Mouse (Mus musculus) forebrain, embryonic 11.5 days (tissue): Measurements from ENCODE around the gene Slc5a11. TPM values are rescaled to one million over a fixed set of nuclear protein-coding genes. Genes with fewer than 3 reads are reported as not detected.

Experiments used
- ATAC-seq: fragments of 200-750 bp; cut with Nextera tagmentation; replicated peaks from 2 replicates; pipeline ENCODE4 v1.8.0; 2017; ENCODE audit warnings: moderate TSS enrichment; ENCODE audit not compliant: low FRiP score
- DNase-seq: peaks from one replicate; pipeline ENCODE4 v3.0.0-alpha.2; 2017; ENCODE audit warnings: low spot score
- H3K27ac ChIP-seq: fragments of 300-500 bp; sonication (generic); 2 replicates; pipeline ENCODE4 v1.5.1; 2014; ENCODE audit warnings: low read depth, low read length
- H3K27me3 ChIP-seq: fragments of 300-500 bp; sonication (generic); 2 replicates; pipeline ENCODE4 v1.6.1; 2014; ENCODE audit warnings: mild to moderate bottlenecking, low read length, mixed read lengths; ENCODE audit not compliant: control insufficient read depth, insufficient read depth
- H3K36me3 ChIP-seq: fragments of 300-500 bp; sonication (generic); 2 replicates; pipeline ENCODE4 v1.6.1; 2014; ENCODE audit warnings: mild to moderate bottlenecking, low read length, moderate library complexity, mixed read lengths; ENCODE audit not compliant: control insufficient read depth, insufficient read depth
- H3K4me1 ChIP-seq: fragments of 300-500 bp; sonication (generic); replicated peaks from 2 replicates; pipeline ENCODE4 v1.6.1; 2014; ENCODE audit warnings: low read length, mixed read lengths; ENCODE audit not compliant: control insufficient read depth, insufficient read depth
- H3K4me2 ChIP-seq: fragments of 300-500 bp; sonication (generic); 2 replicates; pipeline ENCODE4 v1.6.1; 2014; ENCODE audit warnings: low read depth, mild to moderate bottlenecking, low read length, moderate library complexity, mixed read lengths; ENCODE audit not compliant: severe bottlenecking
- H3K4me3 ChIP-seq: fragments of 300-500 bp; sonication (generic); 2 replicates; pipeline ENCODE4 v1.5.1; 2014; ENCODE audit warnings: low read depth, low read length
- H3K9ac ChIP-seq: fragments of 300-500 bp; sonication (generic); 2 replicates; pipeline ENCODE4 v1.6.1; 2014; ENCODE audit warnings: low read length
- H3K9me3 ChIP-seq: fragments of 300-500 bp; sonication (generic); 2 replicates; pipeline ENCODE4 v1.6.1; 2016; ENCODE audit warnings: low read length, mixed read lengths; ENCODE audit not compliant: control insufficient read depth
- WGBS: fragments of 180-500 bp; shearing (Covaris S2); extraction: QIAGEN DNeasy Blood & Tissue Kit; methylation state at CpG from one replicate; pipeline ENCODE4 v1.1.7; 2014; 5-methylcytosine and 5-hydroxymethylcytosine counted together
- polyA plus RNA-seq: library from polyadenylated mRNA; unstranded; fragments of >200 nt; fragmentation: Nextera tagmentation; extraction: Ambion mirVana; gene quantifications from 2 replicates; pipeline ENCODE4 v1.2.1, GENCODE M21; 2014

Gene Slc5a11
- polyA plus RNA-seq, 1 experiment from 2014 or later, result not detected

DNA sequence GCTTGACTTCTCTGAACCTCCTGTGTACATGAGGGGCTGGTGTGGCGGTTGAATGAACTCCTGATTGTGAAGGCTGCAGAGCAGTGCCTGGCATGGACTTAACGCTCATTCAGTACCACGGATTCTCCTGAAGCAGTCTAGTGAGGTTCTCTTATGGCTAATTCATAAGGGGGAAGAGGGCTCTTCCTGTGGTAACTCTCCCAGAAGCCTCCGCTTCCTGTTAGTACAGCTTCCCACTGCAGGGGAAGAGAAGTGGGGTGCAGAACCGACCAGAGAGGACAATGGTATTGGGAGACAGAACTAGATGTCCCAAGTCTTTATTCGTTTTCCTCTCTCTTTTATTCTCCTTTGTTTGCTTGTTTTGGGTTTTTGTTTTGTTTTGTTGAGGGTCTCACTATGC is 25.5 kb downstream of the Slc5a11 start:
- WGBS, result 77% methylated on average over 6 of the region's 6 CpGs
- no peak for ATAC-seq

DNA sequence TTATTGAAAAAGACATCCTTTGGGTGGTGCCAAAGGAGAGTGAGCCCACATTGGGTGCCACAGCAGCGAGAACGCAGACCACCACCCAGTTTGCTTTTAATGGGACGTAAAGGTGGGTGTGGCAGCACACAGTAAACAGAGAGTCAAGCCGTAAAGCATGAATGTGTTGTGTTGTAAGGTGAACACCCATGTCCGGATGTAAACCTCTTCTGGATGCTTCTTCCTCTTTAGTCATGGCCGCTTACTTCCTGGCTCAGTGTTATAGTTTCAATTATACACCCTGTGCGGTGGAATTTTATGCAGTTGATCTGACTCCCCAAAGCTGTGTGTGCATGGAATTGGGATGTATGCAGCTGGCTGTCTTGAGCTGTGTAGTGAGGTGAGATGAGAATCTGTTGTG is 27.7 kb downstream of the Slc5a11 start:
- no peaks in the 10 kb centered on the region for H3K4me1 ChIP-seq
- no peak overlapping the region for H3K4me2 ChIP-seq
- H3K9ac ChIP-seq, result no peak overlapping the region
- no peak overlapping the region for H3K27ac ChIP-seq
- 96% methylated on average over 7 of the region's 7 CpGs for WGBS
- DNase-seq (peak; percentile 26), ATAC-seq (no peak)
- H3K4me3 ChIP-seq, result no peak overlapping the region
- H3K36me3 ChIP-seq, result no peaks in the 10 kb centered on the region
- no peaks in the 10 kb centered on the region for H3K9me3 ChIP-seq
- H3K27me3 ChIP-seq, result no peaks in the 10 kb centered on the region

More for the DNA sequence above, 25.5 kb downstream of the Slc5a11 start:
- Histone ChIP-seq H3K27me3 (no peaks in the 10 kb centered on the region), H3K9me3 (no peaks in the 10 kb centered on the region), H3K36me3 (no peaks in the 10 kb centered on the region), H3K4me3 (no peak overlapping the region), H3K4me2 (no peak overlapping the region), H3K27ac (no peak overlapping the region), H3K4me1 (no peaks in the 10 kb centered on the region), H3K9ac (no peak overlapping the region)
- peak; percentile 38 for DNase-seq

DNA sequence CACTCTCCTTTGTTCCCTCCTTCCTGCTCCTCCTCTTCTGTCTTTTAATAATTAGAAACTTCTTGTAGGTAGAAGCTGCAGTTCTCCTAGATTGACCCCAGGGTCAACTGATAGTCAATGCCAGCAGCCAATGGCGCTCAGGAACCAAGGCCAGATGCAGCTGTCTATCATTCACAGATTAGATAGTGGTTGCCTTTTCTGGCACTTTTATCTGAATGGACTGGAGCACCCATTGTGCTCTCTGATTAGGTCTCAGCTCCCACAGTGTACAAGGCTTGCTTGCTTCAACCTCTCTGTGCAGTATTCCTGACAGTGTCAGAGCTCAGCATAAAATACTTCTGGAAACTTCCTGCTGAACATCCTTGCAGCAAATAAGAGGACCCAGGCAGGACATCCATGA is 30.3 kb downstream of the Slc5a11 start:
- Histone ChIP-seq H3K4me1 (no peaks in the 10 kb centered on the region), H3K4me2 (no peak overlapping the region), H3K27me3 (no peaks in the 10 kb centered on the region), H3K9me3 (no peaks in the 10 kb centered on the region), H3K36me3 (no peaks in the 10 kb centered on the region), H3K27ac (no peak overlapping the region), H3K9ac (no peak overlapping the region), H3K4me3 (no peak overlapping the region)
- no peak for ATAC-seq
- DNase-seq, result no peak
- WGBS, result 88% methylated on average over 1 of the region's 1 CpGs

DNA sequence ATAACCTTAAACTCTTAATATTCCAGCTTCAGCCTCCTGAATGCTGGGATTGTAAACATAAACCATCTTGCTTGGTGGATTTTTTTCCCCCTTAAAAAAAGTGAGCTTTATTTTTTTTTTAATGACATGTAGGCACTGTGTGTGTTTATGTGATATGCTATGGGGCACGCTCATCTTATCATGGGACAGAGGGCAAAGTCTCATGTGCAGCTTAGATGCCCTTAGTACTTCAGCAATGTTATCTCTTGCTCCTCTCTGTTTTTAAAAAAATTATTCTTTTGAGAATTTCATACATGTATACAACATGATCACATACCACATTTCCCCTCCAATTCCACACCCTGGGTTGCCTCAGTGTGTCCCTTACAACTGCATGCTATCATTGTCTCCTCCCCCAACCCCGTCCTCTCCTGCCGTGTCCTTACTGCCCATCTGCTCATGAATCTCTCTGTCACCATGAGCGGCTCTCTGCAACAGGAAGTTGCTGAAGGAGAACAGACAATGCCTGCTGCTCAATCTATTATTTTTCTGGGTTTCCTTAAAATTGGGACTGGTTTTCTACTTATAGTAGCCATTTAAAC is 32.0 kb downstream of the Slc5a11 start:
- DNase-seq (peak; percentile 23), ATAC-seq (no peak)
- no peak overlapping the region for H3K4me2 ChIP-seq
- no peaks in the 10 kb centered on the region for H3K36me3 ChIP-seq
- H3K27ac ChIP-seq, result no peak overlapping the region
- no peaks in the 10 kb centered on the region for H3K9me3 ChIP-seq
- H3K4me1 ChIP-seq, result no peaks in the 10 kb centered on the region
- no peaks in the 10 kb centered on the region for H3K27me3 ChIP-seq
- H3K9ac ChIP-seq, result no peak overlapping the region
- WGBS, result 80% methylated on average over 4 of the region's 4 CpGs
- no peak overlapping the region for H3K4me3 ChIP-seq

DNA sequence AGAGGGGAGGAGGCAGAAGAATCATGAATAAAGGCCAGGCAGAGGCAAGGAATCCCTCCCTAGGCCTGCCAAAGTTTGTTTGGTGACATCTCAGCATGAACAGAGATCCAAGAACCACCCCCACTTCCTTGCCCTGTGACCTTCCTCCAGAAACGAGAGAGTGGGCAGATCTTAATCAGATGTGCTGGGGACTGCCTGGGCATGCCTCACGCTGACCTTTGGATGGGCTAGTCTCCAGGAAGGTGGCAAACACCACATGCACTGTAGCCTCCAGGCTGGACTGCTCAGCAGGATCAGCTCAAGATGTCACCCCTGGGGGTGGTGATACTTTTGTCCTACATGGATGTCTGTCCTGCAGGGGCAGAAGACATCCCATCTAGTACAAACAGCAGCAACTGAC is 33.6 kb downstream of the Slc5a11 start:
- H3K9ac ChIP-seq, result no peak overlapping the region
- no peaks in the 10 kb centered on the region for H3K27me3 ChIP-seq
- H3K4me3 ChIP-seq, result no peak overlapping the region
- WGBS, result 57% methylated on average over 2 of the region's 2 CpGs
- DNase-seq (no peak), ATAC-seq (no peak)
- no peaks in the 10 kb centered on the region for H3K36me3 ChIP-seq
- no peak overlapping the region for H3K27ac ChIP-seq
- H3K4me1 ChIP-seq, result no peaks in the 10 kb centered on the region
- H3K4me2 ChIP-seq, result no peak overlapping the region
- H3K9me3 ChIP-seq, result no peaks in the 10 kb centered on the region

DNA sequence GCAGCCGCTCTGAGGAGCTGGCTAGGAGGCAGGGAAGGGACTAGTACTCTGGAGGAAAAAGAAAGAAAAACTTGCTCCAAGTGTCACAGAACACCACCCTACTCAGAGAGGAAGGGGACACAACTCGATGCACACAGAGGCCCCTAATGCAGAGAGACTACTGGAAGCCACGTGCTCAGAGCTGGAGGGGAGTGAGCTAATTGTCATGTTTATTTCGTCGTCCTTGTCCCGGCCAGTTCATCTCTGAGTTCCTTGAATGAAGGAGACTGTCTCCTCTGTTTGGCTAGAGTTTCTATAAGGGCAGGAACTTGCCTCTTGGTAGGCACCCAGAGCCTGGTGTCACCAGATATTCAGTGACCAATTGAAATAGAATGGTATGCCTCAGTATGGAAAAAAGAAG is 36.8 kb downstream of the Slc5a11 start:
- Histone ChIP-seq H3K4me2 (no peak overlapping the region), H3K27ac (no peak overlapping the region), H3K36me3 (no peaks in the 10 kb centered on the region), H3K27me3 (no peaks in the 10 kb centered on the region), H3K9me3 (no peaks in the 10 kb centered on the region), H3K9ac (no peak overlapping the region), H3K4me3 (no peak overlapping the region), H3K4me1 (no peaks in the 10 kb centered on the region)
- ATAC-seq, result no peak
- 57% methylated on average over 6 of the region's 6 CpGs for WGBS
- DNase-seq, result no peak

DNA sequence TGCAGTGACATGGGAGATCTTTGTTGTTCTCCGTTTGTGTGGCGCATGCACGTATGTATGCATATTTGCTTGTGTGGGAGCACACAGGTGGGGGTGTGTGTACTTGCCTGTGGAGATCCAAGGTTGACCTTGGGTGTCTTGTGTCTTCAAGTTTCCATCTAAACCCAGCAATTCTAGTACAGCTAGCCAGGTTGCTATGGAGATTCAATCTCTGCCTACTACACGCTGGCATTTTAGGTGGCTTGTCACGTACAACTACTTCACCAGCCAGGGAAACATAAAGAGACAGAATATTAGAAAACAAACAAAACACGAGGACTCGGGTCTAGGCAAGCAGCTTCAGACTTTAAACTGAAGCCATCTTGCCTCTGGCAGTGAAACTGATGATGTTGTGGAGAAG is 38.8 kb downstream of the Slc5a11 start:
- H3K4me3 ChIP-seq, result no peak overlapping the region

DNA sequence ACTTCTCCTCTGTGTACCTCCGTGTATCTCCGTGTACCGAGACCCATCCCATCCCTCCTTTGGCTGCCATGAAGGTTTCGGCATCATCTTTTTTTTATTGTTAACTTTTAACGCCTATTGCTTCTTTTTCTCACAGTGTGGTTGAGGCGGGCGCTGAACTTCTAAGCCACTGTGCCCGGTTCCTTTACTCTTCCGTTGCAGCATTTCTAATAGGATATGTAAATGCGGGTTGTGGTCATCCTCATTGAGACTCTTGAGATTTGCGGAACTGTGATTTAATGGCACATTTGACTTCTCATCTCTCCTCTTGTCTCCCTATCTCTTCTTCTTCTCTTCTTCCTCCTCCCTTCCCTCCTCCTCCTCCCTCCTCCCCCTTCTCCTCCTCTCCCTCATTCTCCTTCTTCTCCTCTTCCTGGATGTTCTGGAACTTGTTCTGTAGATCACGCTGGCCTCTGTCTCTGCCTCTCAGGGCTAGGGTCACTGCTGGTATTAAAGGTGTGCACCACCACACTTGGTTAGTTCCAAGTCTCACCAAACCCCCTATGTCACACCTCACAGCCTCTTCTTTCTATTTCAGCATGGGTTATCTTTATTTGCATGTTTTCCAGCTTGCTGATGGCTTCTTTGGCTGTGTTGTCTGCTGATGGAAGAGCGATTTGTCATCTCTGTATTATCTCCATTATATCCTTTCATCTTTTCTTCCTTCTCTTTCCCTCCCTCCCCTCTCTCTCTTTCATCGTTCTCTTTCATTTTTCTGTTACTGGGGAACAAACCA is 39.8 kb downstream of the Slc5a11 start:
- no peaks in the 10 kb centered on the region for H3K4me1 ChIP-seq
- no peaks in the 10 kb centered on the region for H3K36me3 ChIP-seq
- WGBS, result 92% methylated on average over 14 of the region's 14 CpGs
- no peak overlapping the region for H3K4me2 ChIP-seq
- no peak overlapping the region for H3K9ac ChIP-seq
- ATAC-seq, result no peak
- no peaks in the 10 kb centered on the region for H3K27me3 ChIP-seq
- H3K9me3 ChIP-seq, result no peaks in the 10 kb centered on the region
- no peak overlapping the region for H3K4me3 ChIP-seq
- DNase-seq, result no peak
- no peak overlapping the region for H3K27ac ChIP-seq

More for the DNA sequence above, 38.8 kb downstream of the Slc5a11 start:
- Histone ChIP-seq H3K27ac (no peak overlapping the region), H3K27me3 (no peaks in the 10 kb centered on the region), H3K36me3 (no peaks in the 10 kb centered on the region), H3K9ac (no peak overlapping the region), H3K9me3 (no peaks in the 10 kb centered on the region), H3K4me1 (no peaks in the 10 kb centered on the region), H3K4me2 (no peak overlapping the region)
- WGBS, result 90% methylated on average over 7 of the region's 7 CpGs
- no peak for ATAC-seq
- DNase-seq, result no peak

DNA sequence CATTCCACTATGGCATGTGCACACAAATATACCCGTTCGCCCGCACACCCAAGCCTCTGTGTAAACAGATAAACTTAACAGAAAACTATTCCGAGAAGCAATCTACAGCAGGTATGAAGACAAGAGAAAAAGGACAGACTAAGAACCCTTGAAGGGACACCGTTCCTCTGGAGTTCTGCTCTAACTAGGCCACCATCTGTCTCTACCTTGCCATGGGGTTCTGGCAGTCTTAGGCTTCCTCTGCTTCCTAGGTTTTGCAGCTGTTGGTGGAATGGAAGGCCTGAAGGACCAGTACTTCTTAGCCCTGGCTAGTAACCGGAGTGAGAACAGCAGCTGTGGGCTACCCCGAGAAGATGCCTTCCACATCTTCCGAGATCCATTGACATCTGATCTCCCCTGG is 43.5 kb downstream of the Slc5a11 start:
- Histone ChIP-seq H3K27me3 (no peaks in the 10 kb centered on the region), H3K27ac (no peak overlapping the region), H3K4me2 (no peak overlapping the region), H3K9me3 (no peaks in the 10 kb centered on the region), H3K36me3 (no peaks in the 10 kb centered on the region), H3K9ac (no peak overlapping the region), H3K4me1 (no peaks in the 10 kb centered on the region), H3K4me3 (no peak overlapping the region)
- 95% methylated on average over 8 of the region's 8 CpGs for WGBS
- DNase-seq (no peak), ATAC-seq (no peak)
